Mouse (Mus musculus) large intestine, adult 2 months (tissue): Measurements from ENCODE around the gene Psmb1. TPM values are rescaled to one million over a fixed set of nuclear protein-coding genes. Genes with fewer than 3 reads are reported as not detected.

Experiments used
- polyA plus RNA-seq: library from polyadenylated mRNA; depleted of rRNA; stranded (reverse); fragments of >200 nt; gene quantifications from 2 replicates; pipeline ENCODE4 v1.2.3, GENCODE M21; 2012; rRNA removed

The Psmb1 gene
- polyA plus RNA-seq, 1 experiment = 162 TPM

Other genes starting within 250 kb of the Psmb1 start
- 20.8 and 35.9 TPM in 2 replicates for gene Dll1, start 122.9 kb downstream of the Psmb1 start, polyA plus RNA-seq
- 8.5 and 13.1 TPM in 2 replicates for gene Fam120b, start 103.5 kb downstream of the Psmb1 start, polyA plus RNA-seq
- gene Tbp, start 137 bp upstream of the Psmb1 start, polyA plus RNA-seq = 14.0 and 25.4 TPM in 2 replicates
- 15.5 and 17.5 TPM in 2 replicates for gene Pdcd2, start 27.6 kb upstream of the Psmb1 start, polyA plus RNA-seq
- gene Prdm9, start 64.6 kb upstream of the Psmb1 start, polyA plus RNA-seq = 2.0 and 3.1 TPM in 2 replicates
- gene Chd1, start 205.2 kb upstream of the Psmb1 start, polyA plus RNA-seq = 2.6 and 4.5 TPM in 2 replicates